Mouse (Mus musculus) heart, adult 2 months (tissue): ENCODE data around the gene Fgf13.
A peak's percentile ranks its signal among the peaks of the same experiment; 100 is the strongest.

Experiments
- CTCF ChIP-seq: fragments of 200-600 bp; IDR thresholded peaks from 2 replicates; pipeline ENCODE4 v1.8.1; 2022; ENCODE audit warnings: antibody characterized with exemption, mild to moderate bottlenecking, moderate library complexity
- POLR2A ChIP-seq: fragments of 200-500 bp; IDR thresholded peaks from 2 replicates; pipeline ENCODE4 v1.6.1; 2011; ENCODE audit warnings: mild to moderate bottlenecking, low read depth, low read length, control low read depth; ENCODE audit not compliant: insufficient read depth

- no peak for TF ChIP-seq POLR2A
- TF ChIP-seq CTCF: peak; percentile 63
Measured at GRCm38 (mm10) chrX:59606535-59606934, 38.7 kb upstream of the Fgf13 start.
